Mouse (Mus musculus): ENCODE data around the gene Nemf. TPM values are rescaled to one million over a fixed set of nuclear protein-coding genes. Genes with fewer than 3 reads are reported as not detected.

Nemf gene
- total and polyA plus RNA-seq, 3 experiments = 34.3 to 56.6 (median 44.9) TPM

- TF ChIP-seq SIN3A (IDR thresholded peaks at IDR 0.05; ENCODE audit: low read length) (no peak), PAX5 (IDR thresholded peaks at IDR 0.05; ENCODE audit: low read length) (no peak), RCOR1 (conservative IDR thresholded peaks at IDR 0.05; ENCODE audit: low read depth, low read length) (no peak), JUN (IDR thresholded peaks at IDR 0.05; ENCODE audit: insufficient read depth, low read depth, low read length) (no peak), MYC (IDR thresholded peaks at IDR 0.05; ENCODE audit: low read depth, low read length) (no peak), ZMIZ1 (IDR thresholded peaks at IDR 0.05; ENCODE audit: low read depth, low read length) (no peak), MAFK (IDR thresholded peaks at IDR 0.05; ENCODE audit: insufficient replicate concordance, low read length) (no peak), CTCF (conservative IDR thresholded peaks at IDR 0.05 in 1 of 2, IDR thresholded peaks at IDR 0.05 in 1 of 2; ENCODE audit: low read depth in 2 of 2, low read length in 2 of 2) (no peak), E2F4 (IDR thresholded peaks at IDR 0.05; ENCODE audit: insufficient replicate concordance, low read depth, low read length) (no peak), NELFE (IDR thresholded peaks at IDR 0.05; ENCODE audit: low read depth, low read length) (no peak), TCF12 (IDR thresholded peaks at IDR 0.05; ENCODE audit: low read depth, low read length) (no peak), ZNF384 (IDR thresholded peaks at IDR 0.05; ENCODE audit: low read depth, low read length) (no peak), SMC3 (IDR thresholded peaks at IDR 0.05; ENCODE audit: low read depth, low read length) (no peak), MAX (IDR thresholded peaks at IDR 0.05; ENCODE audit: low read length) (no peak), CHD2 (IDR thresholded peaks at IDR 0.05; ENCODE audit: low read length) (no peak), GABPA (IDR thresholded peaks at IDR 0.05; ENCODE audit: insufficient replicate concordance, low read depth, low read length) (no peak), JUND (conservative IDR thresholded peaks at IDR 0.05; ENCODE audit: low read depth, low read length) (no peak), IRF4 (IDR thresholded peaks at IDR 0.05; ENCODE audit: low read depth, low read length) (no peak), ZC3H11A (IDR thresholded peaks at IDR 0.05; ENCODE audit: low read depth, low read length) (no peak)
- no peaks in the 10 kb centered on the region for H3K79me2 ChIP-seq (replicated peaks; ENCODE audit: control insufficient read depth, extremely low read depth, insufficient read depth, poor library complexity, severe bottlenecking)
- in situ Hi-C loops (cut with MboI; ENCODE audit: low pct_ligation_motif_present, low pct_unique_long_range_greater_than_20kb, low sequenced_read_pairs) (no loop called here), dilution Hi-C loops (cut with MboI; ENCODE audit: extremely low pct_ligation_motif_present, extremely low pct_unique_long_range_greater_than_20kb, low sequenced_read_pairs) (no loop called here)
- H3K4me1 ChIP-seq (ENCODE audit: control insufficient read depth in 1 of 2, insufficient read depth in 2 of 2) = peaks cover 9 to 30% of the 10 kb centered on the region in 2 experiments
- DNase-seq (ENCODE audit: extremely low read depth) = no peak
- H3K9ac ChIP-seq (ENCODE audit: insufficient read depth, low read depth) = no peak overlapping the region
- no peaks in the 10 kb centered on the region for H3K9me3 ChIP-seq (replicated peaks; ENCODE audit: low read length)
- no peak overlapping the region for H3K4me2 ChIP-seq (ENCODE audit: insufficient read depth, low read depth, poor library complexity, severe bottlenecking)
- no peaks in the 10 kb centered on the region for H3K36me3 ChIP-seq (replicated peaks in 1 of 2; ENCODE audit: control insufficient read depth in 1 of 2, insufficient read depth in 1 of 2, low read length in 1 of 2)
- H3K27ac ChIP-seq (ENCODE audit: insufficient read depth, low read depth) = no peak overlapping the region
- H3K27me3 ChIP-seq (replicated peaks) = no peaks in the 10 kb centered on the region
- no peak overlapping the region for H3K4me3 ChIP-seq (replicated peaks in 1 of 3; ENCODE audit: low read depth in 2 of 3, low read length in 2 of 3, poor library complexity in 1 of 3)
These were observed 32.4 kb upstream of the Nemf start for GRCm38 (mm10) chr12:69389273-69389938.

- H3K27ac ChIP-seq (ENCODE audit: insufficient read depth, low read depth) = no peak overlapping the region
- in situ Hi-C loops (cut with MboI; ENCODE audit: low pct_ligation_motif_present, low pct_unique_long_range_greater_than_20kb, low sequenced_read_pairs) = no loop called here
- dilution Hi-C loops (cut with MboI; ENCODE audit: extremely low pct_ligation_motif_present, extremely low pct_unique_long_range_greater_than_20kb, low sequenced_read_pairs) = no loop called here
- DNase-seq (ENCODE audit: extremely low read depth) = no peak
- no peak overlapping the region for H3K9ac ChIP-seq (ENCODE audit: insufficient read depth, low read depth)
- no peak overlapping the region for H3K4me2 ChIP-seq (ENCODE audit: insufficient read depth, low read depth, poor library complexity, severe bottlenecking)
- H3K36me3 ChIP-seq (replicated peaks in 1 of 2; ENCODE audit: control insufficient read depth in 1 of 2, insufficient read depth in 1 of 2, low read length in 1 of 2) = no peaks in the 10 kb centered on the region
- no peaks in the 10 kb centered on the region for H3K79me2 ChIP-seq (replicated peaks; ENCODE audit: control insufficient read depth, extremely low read depth, insufficient read depth, poor library complexity, severe bottlenecking)
- H3K4me3 ChIP-seq (replicated peaks in 1 of 3; ENCODE audit: low read depth in 2 of 3, low read length in 2 of 3, poor library complexity in 1 of 3) = no peak overlapping the region
- no peaks in the 10 kb centered on the region for H3K27me3 ChIP-seq (replicated peaks)
- peaks cover 9 to 30% of the 10 kb centered on the region in 2 experiments for H3K4me1 ChIP-seq (ENCODE audit: control insufficient read depth in 1 of 2, insufficient read depth in 2 of 2)
- H3K9me3 ChIP-seq (replicated peaks; ENCODE audit: low read length) = no peaks in the 10 kb centered on the region
- no peak for TF ChIP-seq KAT2A (IDR thresholded peaks at IDR 0.05; ENCODE audit: insufficient replicate concordance, low read length)
- no peak for TF ChIP-seq TBP (conservative IDR thresholded peaks at IDR 0.05; ENCODE audit: low read depth, low read length)
- no peak for TF ChIP-seq BHLHE40 (IDR thresholded peaks at IDR 0.05; ENCODE audit: low read depth, low read length)
- TF ChIP-seq ELF1 (IDR thresholded peaks at IDR 0.05; ENCODE audit: low read depth, low read length) = no peak
- no peak for TF ChIP-seq RCOR1 (conservative IDR thresholded peaks at IDR 0.05; ENCODE audit: low read depth, low read length)
- TF ChIP-seq ZKSCAN1 (IDR thresholded peaks at IDR 0.05; ENCODE audit: borderline replicate concordance, low read depth, low read length) = no peak
- no peak for TF ChIP-seq CHD1 (IDR thresholded peaks at IDR 0.05; ENCODE audit: low read depth, low read length)
- TF ChIP-seq ZC3H11A (IDR thresholded peaks at IDR 0.05; ENCODE audit: low read depth, low read length) = no peak
- no peak for TF ChIP-seq IRF4 (IDR thresholded peaks at IDR 0.05; ENCODE audit: low read depth, low read length)
- TF ChIP-seq JUN (IDR thresholded peaks at IDR 0.05; ENCODE audit: insufficient read depth, low read depth, low read length) = no peak
- no peak for TF ChIP-seq SIN3A (IDR thresholded peaks at IDR 0.05; ENCODE audit: low read length)
- TF ChIP-seq ZNF384 (IDR thresholded peaks at IDR 0.05; ENCODE audit: low read depth, low read length) = no peak
- no peak for TF ChIP-seq ETS1 (conservative IDR thresholded peaks at IDR 0.05; ENCODE audit: low read depth, low read length)
- TF ChIP-seq E2F4 (IDR thresholded peaks at IDR 0.05; ENCODE audit: insufficient replicate concordance, low read depth, low read length) = no peak
These were observed 31.4 kb upstream of the Nemf start for GRCm38 (mm10) chr12:69388321-69388869.

Data from CH12.LX (cell line).